Mouse (Mus musculus) cortical plate, adult 2 months (tissue): ENCODE data around the gene Gm13199. TPM values are rescaled to one million over a fixed set of nuclear protein-coding genes. Genes with fewer than 3 reads are reported as not detected.
A peak's percentile ranks its signal among the peaks of the same experiment; 100 is the strongest.

Experiments
- H3K27ac ChIP-seq: fragments of 200-500 bp; 2 replicates; pipeline ENCODE4 v1.5.1; 2012; ENCODE audit warnings: low read length, control low read depth, inconsistent platforms; ENCODE audit not compliant: insufficient read depth
- H3K4me1 ChIP-seq: fragments of 200-500 bp; 2 replicates; pipeline ENCODE4 v1.6.1; 2011; ENCODE audit warnings: low read length; ENCODE audit not compliant: control insufficient read depth, insufficient read depth
- H3K4me3 ChIP-seq: fragments of 200-500 bp; 2 replicates; pipeline ENCODE4 v1.5.1; 2011; ENCODE audit warnings: mild to moderate bottlenecking, low read length, control low read depth; ENCODE audit not compliant: insufficient read depth
- CTCF ChIP-seq: fragments of 200-500 bp; IDR thresholded peaks from 2 replicates; pipeline ENCODE4 v1.5.1; 2011; ENCODE audit warnings: mild to moderate bottlenecking, control low read depth, low read length; ENCODE audit not compliant: insufficient read depth; ENCODE audit errors: extremely low read depth
- POLR2A ChIP-seq: fragments of 200-500 bp; IDR thresholded peaks from 2 replicates; pipeline ENCODE4 v1.6.1; 2011; ENCODE audit warnings: mild to moderate bottlenecking, low read length, control low read depth; ENCODE audit not compliant: insufficient read depth; ENCODE audit errors: extremely low read depth
- polyA plus RNA-seq: library from polyadenylated mRNA; depleted of rRNA; stranded (reverse); fragments of >200 nt; gene quantifications from 2 replicates; pipeline ENCODE4 v1.2.3, GENCODE M21; 2012

Gene Gm13199
- polyA plus RNA-seq, 1 experiment = 4.9 TPM

- H3K4me3 ChIP-seq = no peak overlapping the region
- H3K4me1 ChIP-seq = no peaks in the 10 kb centered on the region
- H3K27ac ChIP-seq = no peak overlapping the region
- TF ChIP-seq CTCF (no peak), POLR2A (no peak)
These were observed 7.0 kb upstream of the Gm13199 start for GRCm38 (mm10) chr2:5869746-5870145.

- H3K4me1 ChIP-seq = no peaks in the 10 kb centered on the region
- TF ChIP-seq CTCF (no peak), POLR2A (no peak)
- no peak overlapping the region for H3K4me3 ChIP-seq
- H3K27ac ChIP-seq = no peak overlapping the region
These were observed 4.9 kb upstream of the Gm13199 start for GRCm38 (mm10) chr2:5867681-5868080.

- Histone ChIP-seq H3K27ac (no peak overlapping the region), H3K4me3 (no peak overlapping the region), H3K4me1 (no peaks in the 10 kb centered on the region)
- TF ChIP-seq POLR2A (no peak), CTCF (no peak)
These were observed 10.9 kb downstream of the Gm13199 start for GRCm38 (mm10) chr2:5851866-5852265.

GRCm38 (mm10) chr2:5851116-5851515, 11.6 kb downstream of the Gm13199 start:
- Histone ChIP-seq H3K27ac (no peak overlapping the region), H3K4me1 (no peaks in the 10 kb centered on the region), H3K4me3 (no peak overlapping the region)
- TF ChIP-seq POLR2A = no peak
- TF ChIP-seq CTCF = no peak

- Histone ChIP-seq H3K4me3 (peak overlapping the region; percentile 72; the same call in 1 of the 2 replicates), H3K27ac (no peak overlapping the region)
- no peak for TF ChIP-seq CTCF
- no peak for TF ChIP-seq POLR2A
These were observed 16.9 kb downstream of the Gm13199 start for GRCm38 (mm10) chr2:5845826-5846225.

GRCm38 (mm10) chr2:5844873-5845631, 17.7 kb downstream of the Gm13199 start, which contains the start of the genes Nudt5 and Cdc123:
Gene Nudt5, plus strand, starts transcription at chr2:5845019.
Gene Cdc123, minus strand, starts transcription at chr2:5845164.
- Histone ChIP-seq H3K4me3 (peak within 1 kb of the TSS; percentile 72), H3K27ac (peak within 1 kb of the TSS; percentile 23; the same call in 1 of the 2 replicates), H3K4me1 (no peaks in the 10 kb centered on the region)
- TF ChIP-seq POLR2A (peak; percentile 75), CTCF (peak; percentile 54)

More at GRCm38 (mm10) chr2:5845826-5846225, 16.9 kb downstream of the Gm13199 start:
- H3K4me1 ChIP-seq = no peaks in the 10 kb centered on the region

- no peak overlapping the region for H3K27ac ChIP-seq
- no peak for TF ChIP-seq POLR2A
- no peak for TF ChIP-seq CTCF
- no peaks in the 10 kb centered on the region for H3K4me1 ChIP-seq
- peak overlapping the region; percentile 72 for H3K4me3 ChIP-seq
These were observed 18.4 kb downstream of the Gm13199 start for GRCm38 (mm10) chr2:5844181-5844872.

GRCm38 (mm10) chr2:5840815-5841214, 21.9 kb downstream of the Gm13199 start:
- no peak for TF ChIP-seq POLR2A
- TF ChIP-seq CTCF = no peak
- no peak overlapping the region for H3K4me3 ChIP-seq
- H3K27ac ChIP-seq = no peak overlapping the region
- H3K4me1 ChIP-seq = no peaks in the 10 kb centered on the region

GRCm38 (mm10) chr2:5825265-5825913, 37.3 kb downstream of the Gm13199 start:
- no peak overlapping the region for H3K27ac ChIP-seq
- no peak overlapping the region for H3K4me3 ChIP-seq
- no peaks in the 10 kb centered on the region; the same call in 1 of the 2 replicates for H3K4me1 ChIP-seq
- TF ChIP-seq POLR2A = no peak
- TF ChIP-seq CTCF = no peak

GRCm38 (mm10) chr2:5824685-5825084, 38.0 kb downstream of the Gm13199 start:
- no peak for TF ChIP-seq POLR2A
- no peak for TF ChIP-seq CTCF
- no peak overlapping the region for H3K4me3 ChIP-seq
- H3K27ac ChIP-seq = no peak overlapping the region
- H3K4me1 ChIP-seq = no peaks in the 10 kb centered on the region; the same call in 1 of the 2 replicates
